Mouse (Mus musculus) gastrocnemius, adult 18-20 months (tissue): ENCODE results near the gene Rab1a. TPM values are rescaled to one million over a fixed set of nuclear protein-coding genes. Genes with fewer than 3 reads are reported as not detected.
"Not testable (repeated sequence)": the region's sequence is repeated elsewhere in the genome, so short reads cannot be mapped to it uniquely, and the experiment has no call there.

Source experiments
- DNase-seq: peaks from one replicate; pipeline ENCODE4 v3.0.0; 2021; ENCODE audit warnings: low spot score
- long read RNA-seq, 2 experiments: library from polyadenylated mRNA; stranded (forward); transcript quantifications; one replicate each; pipeline ENCODE4 v2.0.0; 2021
- total RNA-seq, 2 experiments: library from RNA; stranded (reverse); gene quantifications; 2 replicates each; pipeline ENCODE4 v1.2.3; 2021

Gene Rab1a
- total RNA-seq, result 10 to 100 TPM; 80.0 to 89.6 TPM
- long read RNA-seq, experiment 1, transcript Rab1a-201 (6 exons, 2,827 nt), result major isoform, 112 of 123 reads
- long read RNA-seq, experiment 1, partial matches to known transcripts, result 4 of 123 reads
- long read RNA-seq, experiment 1, other reads (novel, unspliced or antisense), result 7 of 123 reads
- long read RNA-seq, experiment 2, transcript Rab1a-201 (6 exons, 2,827 nt), result major isoform, 102 of 112 reads
- long read RNA-seq, experiment 2, partial matches to known transcripts, result 3 of 112 reads
- long read RNA-seq, experiment 2, other reads (novel, unspliced or antisense), result 7 of 112 reads

DNA sequence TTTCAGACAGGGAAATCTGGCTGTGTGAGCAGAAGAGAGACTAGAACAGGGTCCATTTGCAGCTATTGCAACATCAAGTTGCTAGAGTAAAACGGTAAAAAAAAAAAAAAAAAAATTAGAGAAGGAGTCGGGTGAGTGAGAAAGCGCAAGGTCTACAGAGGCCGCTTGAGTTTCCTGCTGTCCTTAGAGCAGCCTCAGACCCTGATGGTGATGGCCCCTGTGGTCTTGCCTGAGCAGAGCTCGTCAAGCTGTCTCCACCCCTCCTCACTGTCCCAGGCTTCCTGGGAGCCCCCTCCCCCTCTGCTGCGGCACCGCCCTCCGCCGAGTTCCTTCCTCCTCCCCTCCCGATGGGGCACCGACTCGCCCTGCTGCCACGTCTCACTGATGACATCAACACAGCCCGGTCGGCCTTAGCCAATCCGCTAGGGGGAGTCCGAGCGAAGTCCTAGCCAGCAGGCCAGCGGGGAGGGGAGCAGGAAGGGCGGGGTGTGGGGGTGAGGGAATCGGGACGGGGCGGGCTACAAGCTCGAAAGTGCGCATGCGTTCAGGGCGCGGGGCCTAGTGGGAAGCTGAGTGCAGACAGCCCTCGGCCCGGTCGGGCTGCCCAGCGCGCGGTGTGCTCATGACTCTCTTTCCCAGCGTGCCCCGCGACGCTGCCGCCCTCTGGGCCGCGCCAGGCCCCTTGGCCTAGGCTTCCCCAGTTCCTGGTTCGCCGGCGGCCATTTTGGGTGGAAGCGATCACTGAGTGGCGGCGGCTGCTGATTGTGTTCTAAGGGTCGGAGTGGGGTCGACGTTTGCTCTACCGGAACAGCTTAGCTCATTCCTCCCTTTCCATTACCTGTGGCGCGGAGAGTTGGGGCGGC, at the start of gene Rab1a:
Gene Rab1a (plus strand): TSS at position 720 of the 863 bp plus-strand sequence.
- peak; percentile 100 for DNase-seq

DNA sequence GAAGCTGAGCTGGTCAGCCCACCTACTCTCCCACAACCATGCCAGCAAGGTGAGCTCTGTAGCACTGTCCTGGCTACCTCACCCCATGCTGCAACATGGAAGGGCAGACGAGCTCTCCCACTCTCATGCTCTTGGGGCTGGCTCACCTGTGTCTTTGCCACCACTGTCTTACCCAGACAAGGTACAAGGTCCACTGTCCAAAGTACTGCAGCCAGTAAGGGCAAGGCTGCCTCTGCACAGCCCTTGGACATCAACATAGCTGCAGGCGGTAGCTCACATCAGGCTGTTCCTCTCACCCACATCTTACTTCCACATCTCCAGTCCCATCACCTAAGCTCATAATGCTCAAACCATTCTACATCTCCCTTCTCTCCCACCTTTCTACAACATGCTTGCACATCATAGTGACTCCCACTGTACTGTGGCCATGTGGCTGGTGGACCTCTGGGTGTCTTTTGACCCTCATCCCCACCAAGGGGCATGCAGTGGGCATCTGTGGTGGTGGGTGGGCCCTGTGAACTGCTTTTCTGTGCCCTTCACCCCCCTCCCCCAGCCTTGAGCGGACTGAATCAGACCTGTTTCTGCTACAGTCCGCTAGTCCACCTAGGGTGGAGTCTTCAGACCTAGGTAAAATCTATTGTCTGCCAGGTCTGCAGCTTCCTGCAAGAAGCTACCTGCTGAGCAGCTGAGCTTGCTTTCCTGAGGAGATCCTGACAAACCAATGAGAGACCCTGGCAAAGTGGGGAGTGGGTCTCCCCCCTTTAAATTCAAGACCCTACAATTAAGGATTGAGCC, 48.9 kb upstream of the Rab1a start:
- no peak for DNase-seq

DNA sequence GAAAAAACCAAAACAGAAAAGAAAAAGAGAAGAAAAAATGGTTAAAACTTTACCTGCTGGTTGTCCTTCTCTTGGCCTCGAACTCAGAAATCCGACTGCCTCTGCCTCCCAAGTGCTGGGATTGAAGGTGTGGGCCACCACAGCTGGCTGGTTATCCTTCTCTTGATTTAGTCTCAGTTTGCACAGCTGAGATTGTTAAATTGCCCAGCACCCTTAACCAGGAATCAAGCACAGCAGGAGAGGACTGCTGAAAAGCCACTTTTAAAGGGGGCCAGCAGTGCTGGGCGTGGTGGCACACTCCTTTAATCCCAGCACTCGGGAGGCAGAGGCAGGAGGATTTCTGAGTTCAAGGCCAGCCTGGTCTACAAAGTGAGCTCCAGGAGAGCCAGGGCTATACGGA, 47.7 kb upstream of the Rab1a start:
- DNase-seq, result not testable (repeated sequence)

DNA sequence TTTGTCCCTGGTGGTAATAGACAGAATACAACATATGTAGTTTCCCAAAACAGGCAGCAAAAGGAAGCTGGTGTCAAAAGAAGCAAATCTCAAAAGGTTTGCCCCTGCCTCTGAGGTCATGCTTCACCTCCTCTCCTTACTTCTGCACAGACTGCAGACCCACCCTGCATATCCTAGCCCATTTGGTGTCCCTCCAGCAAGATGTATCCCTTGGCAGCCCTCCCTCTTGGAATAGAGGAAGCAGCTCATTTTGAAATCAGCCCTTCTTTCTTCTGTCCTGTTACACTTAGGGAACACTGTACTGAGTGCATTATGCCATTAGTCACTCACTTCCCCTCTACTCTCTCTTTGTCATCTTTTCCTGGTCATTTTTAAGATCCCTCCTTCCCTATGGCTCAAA, 42.4 kb upstream of the Rab1a start:
- no peak for DNase-seq

DNA sequence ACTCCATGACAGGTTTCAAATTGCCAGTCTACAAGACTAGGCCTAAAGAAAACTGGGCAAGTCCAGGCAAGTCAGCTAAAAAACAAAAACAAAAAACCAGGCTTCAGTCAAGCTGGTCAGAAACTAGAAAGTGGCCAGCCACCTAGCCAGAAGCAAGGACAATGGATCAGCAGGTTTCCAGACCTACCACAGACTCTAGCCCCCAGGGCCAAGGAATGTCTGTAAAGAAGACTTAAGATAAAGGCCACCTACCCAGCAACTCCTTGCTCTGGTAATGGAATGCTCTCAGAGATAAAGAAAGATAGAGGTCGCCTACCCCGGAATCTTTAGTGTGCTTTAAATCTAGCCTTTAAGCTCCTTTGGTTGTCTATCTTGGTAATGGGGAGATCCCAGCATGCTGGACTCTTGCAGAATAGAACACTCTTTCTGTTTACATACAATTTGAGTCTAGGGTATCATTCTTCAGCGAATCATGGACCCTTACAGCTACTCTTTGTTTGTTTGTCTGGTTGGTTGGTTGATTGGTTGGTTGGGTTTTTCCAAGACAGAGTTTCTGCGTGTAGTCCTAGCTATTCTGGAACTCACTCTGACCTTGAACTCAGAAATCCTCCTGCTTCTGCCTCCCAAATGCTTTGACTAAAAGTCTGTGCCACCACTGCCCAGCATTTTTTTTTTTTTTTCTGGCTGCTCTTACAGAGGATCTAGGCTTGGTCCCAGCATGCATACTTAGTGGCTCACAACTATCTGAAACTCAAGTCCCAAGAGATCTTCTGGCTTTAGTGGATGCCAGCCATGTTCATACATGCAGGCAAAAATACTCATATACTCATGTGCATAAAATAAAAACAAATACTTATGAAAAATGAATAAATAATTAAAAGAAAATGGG, 36.0 kb upstream of the Rab1a start:
- DNase-seq, result no peak

DNA sequence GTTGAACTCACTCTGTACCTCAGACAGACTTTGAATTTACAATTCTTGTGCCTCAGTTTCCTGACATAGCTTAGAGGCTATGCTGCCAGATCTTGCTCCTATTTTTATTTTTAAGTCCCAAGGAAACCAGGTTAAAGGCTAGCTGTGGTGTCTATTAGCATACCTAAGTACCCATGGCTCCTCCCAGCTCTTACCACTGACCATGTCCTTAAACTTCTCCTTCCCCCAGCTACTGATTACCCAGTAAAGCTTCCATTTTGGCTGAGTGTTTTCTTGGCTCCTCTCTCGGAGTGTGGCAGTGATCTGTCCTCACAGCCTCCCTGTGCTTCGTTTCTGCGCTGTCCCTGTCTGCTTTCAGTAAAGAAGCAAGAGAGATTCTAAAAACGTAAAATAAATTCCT, 35.2 kb upstream of the Rab1a start:
- no peak for DNase-seq

DNA sequence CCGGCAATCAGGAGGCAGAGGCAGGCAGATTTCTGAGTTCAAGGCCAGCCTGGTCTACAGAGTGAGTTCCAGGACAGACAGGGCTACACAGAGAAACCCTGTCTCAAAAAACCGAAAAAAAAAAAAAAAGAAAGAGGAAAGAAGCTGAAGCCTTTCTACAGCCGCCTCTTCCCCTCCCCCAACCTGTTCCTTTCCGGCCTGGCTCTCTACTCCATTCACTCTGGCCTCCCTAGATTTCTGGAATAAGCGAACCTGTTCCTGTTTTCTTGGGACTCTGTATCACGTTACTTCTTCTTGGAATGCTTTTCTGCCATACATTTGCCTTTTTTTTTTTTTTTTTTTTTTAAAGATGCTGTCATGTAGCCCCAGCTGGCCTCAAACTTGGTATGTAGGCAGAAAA, 34.8 kb upstream of the Rab1a start:
- not testable (repeated sequence) for DNase-seq

DNA sequence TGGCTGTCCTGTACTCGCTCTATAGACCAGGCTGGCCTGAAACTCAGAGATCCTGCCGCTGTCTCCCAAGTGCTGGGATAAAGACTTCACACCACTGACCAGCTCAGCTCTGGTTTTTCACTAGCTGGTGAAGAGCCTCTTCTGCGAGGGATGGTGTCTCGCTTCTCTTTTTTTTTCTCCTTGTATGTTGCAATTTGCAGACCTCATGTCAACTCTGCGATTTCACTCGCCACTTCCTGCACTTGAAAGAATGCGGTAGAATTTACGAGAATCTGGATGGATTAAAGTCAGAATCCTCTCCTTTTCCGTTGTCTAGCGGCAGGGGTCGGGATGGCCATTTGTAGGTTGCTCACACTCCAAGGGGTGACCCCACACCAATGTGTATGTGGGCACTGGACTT, 32.3 kb upstream of the Rab1a start:
- DNase-seq, result no peak

DNA sequence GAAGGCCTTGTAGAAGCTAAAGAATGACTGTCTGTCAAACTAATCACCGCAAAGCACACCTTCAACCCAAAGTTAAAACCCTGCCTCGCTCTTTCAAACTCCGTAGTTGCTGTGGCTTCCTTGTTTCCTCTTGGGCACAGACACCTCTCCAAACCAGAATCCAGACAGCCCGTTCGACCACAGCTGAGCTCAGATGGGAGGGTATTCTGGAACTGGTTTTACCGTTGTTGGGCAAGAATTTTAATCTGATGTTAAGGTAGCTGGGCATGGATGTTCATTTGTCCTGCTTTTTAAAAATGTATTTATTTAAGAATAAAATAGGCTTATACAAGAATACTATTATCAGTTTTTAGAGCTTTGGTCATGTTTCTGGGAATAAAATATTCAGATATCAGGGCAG, 14.0 kb upstream of the Rab1a start:
- DNase-seq, result no peak

DNA sequence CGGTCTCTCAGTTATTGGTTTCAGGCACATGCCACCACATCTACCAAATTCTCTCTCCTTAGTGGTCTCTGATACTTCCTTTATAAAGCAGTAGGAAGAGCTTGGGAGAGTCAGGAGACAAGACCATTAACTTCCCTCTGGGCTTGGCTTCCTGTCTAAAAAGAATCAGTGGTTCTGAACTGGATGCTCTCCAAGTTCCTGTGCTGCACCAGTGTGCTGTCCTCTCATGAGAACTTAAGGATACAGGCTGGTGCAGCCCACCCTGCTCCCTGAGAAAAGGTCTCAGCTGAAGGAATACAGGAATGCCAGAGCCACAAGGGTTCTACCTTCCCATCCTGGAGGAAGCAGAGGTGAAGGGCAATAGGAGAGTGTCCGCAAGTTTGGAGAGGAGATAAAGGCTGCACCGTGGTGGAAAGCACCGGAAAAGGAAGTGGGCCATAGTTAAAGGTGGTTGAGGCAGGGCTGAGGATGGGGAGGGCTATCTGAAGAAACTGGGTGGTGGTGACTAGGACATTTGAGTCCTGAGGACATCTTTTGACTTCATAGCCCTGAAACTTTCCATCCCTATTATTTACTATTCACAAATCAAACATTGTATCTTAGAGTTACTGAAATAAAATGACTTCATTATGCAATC, 8.0 kb upstream of the Rab1a start:
- no peak for DNase-seq

DNA sequence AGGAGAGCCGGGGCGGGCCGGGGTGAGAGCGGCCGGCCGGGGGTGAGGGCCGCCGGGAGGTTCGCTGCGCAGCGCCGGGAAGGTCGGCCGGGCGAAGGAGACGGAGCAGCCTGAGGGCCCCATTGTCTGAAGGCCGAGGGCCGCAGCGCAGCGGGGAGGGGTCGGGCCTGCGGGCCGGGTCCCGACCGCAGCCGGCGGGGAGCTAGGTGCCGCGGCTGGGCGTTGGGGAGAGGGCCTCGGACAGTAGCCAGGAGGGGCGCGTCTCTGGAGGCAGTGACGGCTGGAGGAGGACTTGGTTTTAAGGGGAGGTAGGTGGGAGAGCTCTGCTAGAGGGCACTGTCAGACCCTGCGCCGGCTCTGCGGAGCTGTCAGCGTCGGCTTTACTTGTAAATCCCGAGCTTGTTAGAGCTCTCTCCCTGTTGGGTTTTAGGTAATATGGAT, 449 bp downstream of the Rab1a start:
- DNase-seq, result peak; percentile 46

DNA sequence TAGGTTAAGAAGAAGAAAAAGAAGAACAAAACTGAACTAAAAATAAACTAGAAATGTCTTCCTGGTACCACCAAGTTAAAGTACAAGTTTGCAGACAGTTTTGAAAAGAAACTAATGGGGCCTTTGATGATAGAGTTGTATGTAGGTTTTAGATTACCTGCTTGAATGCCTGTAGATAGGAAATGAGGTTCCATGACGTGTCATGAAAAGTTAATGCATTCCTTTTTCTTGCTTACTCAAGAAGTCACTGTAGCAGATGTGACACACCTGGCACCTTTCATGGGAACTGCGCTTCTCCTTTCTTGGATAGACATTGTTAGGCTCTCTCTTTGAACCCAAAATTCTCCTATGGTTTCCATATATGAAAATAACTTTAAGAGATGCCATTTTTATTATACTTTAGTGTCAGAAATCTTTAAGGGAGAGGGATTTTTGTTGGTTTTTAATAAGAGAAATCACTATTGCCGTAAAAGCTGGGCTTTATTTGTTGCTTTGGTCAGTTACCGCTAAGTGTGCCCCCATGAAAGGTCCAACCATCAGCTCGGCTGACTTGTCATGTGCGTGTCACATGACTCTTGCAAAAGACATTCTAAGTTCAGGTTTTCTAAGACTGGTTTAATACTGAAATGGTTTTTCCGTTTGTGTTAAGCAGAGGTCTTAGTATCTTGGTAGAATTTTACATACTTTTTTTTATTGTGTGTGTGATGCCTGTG, 1.2 kb downstream of the Rab1a start:
- no peak for DNase-seq

DNA sequence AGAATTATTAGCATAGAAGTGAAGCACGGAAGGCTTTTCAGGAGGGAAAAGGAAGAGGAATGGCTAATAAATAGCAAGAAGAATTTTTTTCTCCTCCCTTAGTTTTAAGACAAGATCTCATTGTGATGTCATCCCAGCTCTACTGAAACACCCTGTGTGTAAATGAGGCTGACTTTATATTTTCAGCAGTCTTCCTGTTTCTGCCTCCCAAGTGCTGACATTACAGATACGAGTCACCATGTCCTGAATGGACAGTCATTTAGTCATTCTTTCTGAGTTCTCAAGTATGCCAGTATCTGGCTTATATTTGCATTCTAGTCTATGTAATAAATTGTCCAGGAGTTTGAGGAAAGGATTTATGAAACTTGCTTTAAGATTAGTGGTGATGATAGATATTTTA, 3.1 kb downstream of the Rab1a start:
- no peak for DNase-seq

DNA sequence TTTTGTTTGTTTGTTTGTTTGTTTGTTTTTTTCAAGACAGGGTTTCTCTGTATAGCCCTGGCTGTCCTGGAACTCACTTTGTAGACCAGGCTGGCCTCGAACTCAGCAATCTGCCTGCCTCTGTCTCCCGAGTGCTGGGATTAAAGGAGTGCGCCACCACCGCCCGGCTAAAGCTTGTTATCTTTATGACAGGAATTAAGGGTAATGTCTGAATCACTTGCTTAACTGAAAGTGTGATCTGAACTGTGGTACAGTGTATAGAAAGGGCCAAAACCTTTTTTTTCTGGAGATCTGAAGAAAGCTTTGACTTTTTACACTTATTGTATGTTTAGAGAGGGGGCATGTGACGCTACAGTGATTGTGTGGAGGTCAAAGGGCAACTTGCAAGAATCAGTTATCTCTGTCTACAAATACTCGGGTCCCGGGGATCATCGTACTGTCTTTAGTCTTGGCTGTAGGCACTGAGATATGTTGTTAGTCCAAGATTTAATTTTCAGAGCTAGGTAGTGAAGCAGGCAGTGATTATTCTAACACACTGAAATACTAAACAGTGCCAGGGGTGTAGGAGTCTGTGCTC, 3.7 kb downstream of the Rab1a start:
- no peak for DNase-seq

DNA sequence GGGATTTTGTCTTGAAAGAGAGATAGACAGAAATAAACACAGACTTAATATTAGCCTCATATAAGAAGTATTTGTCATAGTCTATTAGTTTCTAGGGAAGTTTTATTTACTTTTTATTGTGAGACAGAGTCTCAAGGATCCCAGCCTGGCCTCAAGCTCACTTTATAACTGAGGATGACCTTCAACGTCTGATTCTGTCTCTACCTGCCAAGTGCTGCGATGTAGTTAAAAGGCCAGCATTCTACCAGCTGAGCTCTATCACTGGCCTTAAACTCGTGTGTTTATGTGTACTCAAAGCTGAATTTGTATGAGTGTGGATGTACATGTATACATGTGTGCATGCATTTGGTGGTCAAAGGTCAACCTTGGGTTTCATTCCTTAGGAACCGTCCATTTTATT, 4.3 kb downstream of the Rab1a start:
- no peak for DNase-seq

DNA sequence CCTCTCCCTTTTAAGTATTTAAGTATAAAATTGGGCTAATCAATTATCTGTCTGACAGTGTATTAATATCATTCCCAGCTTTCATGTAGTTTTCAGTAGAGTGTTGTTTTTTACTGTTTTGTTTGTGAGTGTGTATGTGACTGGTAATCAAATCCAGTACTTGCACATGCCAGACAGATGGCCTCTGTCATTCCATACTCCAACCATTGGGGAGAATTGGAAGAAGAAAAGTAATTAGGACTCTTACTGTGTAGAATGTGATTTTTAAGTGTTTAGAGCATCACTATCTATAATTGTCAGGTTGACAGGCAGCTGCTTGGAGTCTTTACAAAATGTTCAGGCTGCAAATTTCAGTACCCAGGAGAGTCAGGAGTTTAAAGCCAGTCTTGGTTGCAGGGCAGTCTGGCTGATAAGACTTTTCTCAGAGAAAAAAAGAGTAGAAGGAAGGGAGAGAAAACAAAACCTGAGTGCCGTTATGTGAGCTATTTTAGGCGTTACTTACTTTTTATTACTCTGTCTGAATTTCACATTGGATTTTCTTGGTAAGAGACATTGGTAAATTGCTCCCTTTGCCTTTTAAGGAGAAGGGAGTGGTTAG, 5.5 kb downstream of the Rab1a start:
- DNase-seq, result no peak

DNA sequence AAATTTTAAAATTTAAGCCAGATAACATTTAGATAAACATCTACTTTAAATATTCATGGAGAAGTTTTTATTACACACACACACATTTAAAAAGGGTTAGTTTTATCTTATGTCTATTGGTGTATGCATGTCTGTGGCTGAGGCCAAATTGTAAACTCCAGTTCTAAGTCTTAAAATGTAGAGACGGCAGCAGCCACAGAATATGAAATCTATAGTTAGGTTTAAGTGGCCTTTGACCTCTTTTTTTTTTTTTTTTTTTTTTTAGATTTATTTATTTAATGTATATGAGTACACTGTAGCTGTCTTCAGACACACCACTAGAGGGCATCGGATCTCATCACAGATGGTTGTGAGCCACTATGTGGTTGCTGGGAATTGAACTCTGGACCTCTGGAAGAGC, 6.4 kb downstream of the Rab1a start:
- no peak for DNase-seq

DNA sequence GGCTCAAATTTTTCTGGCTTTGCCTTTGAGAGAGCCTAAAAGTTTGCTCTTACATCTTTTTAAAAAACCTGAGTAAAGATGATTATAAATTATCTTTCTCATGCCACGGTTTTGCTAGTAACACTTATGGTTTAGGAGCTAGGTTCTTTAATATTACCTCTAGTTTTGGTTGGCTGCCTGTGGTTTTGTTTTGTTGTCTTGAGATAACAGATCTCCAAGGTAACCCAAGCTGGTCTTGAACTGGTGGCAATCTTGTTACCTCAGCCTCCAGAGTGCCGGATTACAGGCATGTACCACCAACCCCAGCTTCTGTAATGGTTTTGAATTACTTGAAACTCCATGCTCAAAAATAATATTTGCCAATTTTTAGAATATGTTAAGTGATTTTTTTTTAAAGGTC, 10.6 kb downstream of the Rab1a start:
- DNase-seq, result no peak

DNA sequence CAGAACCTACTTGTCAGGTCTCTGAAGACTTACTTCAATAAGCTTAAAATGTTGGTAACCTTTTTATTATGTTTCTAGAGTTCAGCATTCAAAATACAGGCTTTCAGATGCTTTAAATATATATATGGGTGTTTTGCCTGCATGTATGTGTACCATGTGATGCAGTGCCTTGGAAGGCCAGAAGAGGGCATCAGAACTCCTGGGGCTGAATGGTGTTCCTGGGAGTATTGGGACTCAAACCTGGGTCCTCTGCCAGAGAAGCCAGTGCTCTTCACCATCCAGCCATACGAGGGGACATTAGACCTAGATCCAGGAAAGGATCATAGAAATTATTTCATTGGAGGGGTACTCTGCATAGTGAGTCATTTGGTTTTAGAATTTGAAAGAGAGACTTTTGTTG, 13.5 kb downstream of the Rab1a start:
- DNase-seq, result no peak
